Mouse (Mus musculus): ENCODE measurements around the gene Fut7. TPM values are rescaled to one million over a fixed set of nuclear protein-coding genes. Genes with fewer than 3 reads are reported as not detected.

Fut7 gene
- 1.7 TPM for polyA plus RNA-seq (2014; fragmentation: Illumina TruSeq; extraction: RNeasy Lipid Tissue Mini Kit (QIAGEN cat#74804); ENCODE audit: insufficient read depth, low read depth, low replicate concordance)

GRCm38 (mm10) chr2:25422587-25423410 is at the start of gene Fut7:
Gene Fut7, plus strand, starts transcription at chr2:25423267.

GRCm38 (mm10) chr2:25395721-25396596 is 27.1 kb upstream of the Fut7 start, which contains the start of gene Entpd2:
Gene Entpd2, plus strand, starts transcription at chr2:25395874.

GRCm38 (mm10) chr2:25399051-25399450 is 24.0 kb upstream of the Fut7 start, which contains the start of gene Npdc1:
Gene Npdc1, plus strand, starts transcription at chr2:25399351.

GRCm38 (mm10) chr2:25428442-25429236 is 5.6 kb downstream of the Fut7 start, which contains the start of gene Abca2:
Gene Abca2, plus strand, starts transcription at chr2:25428703.

DNA sequence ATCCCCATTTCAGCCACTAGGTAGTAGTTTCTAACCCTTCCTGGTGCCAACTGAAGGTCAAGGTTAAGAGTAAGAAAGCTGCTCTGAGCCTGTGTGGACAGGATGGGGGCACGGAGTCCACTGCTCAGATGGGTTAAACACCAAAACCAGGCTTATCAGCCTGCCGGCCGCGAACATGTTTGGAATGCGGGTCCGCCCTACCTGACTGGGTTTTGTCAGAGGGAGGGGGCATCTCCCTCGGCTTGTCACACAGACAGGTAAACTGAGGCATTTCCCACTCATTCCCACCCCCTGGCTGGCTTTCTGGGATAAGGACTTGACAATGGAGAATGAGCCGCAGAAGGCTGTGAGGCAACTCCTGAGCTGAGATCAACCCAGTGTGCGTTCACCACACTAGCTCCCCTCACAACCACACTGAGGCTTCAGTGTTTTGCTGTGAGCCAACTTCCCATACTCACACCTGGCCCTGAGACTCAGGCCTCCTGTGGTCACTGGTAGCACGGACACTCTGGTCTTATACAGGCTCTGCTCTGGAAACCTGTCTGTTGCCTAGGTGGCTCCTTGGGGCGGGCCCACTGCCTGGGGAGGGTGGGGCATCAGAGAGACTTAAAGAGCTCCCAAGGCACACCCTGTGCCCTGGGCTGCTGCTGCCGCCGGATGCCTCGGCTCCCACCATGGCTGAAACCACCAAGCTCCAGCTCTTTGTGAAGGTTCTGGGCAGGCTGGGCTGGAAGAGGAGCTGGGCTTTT is 33.3 kb downstream of the Fut7 start, which contains the start of gene Clic3:
Gene Clic3, plus strand, starts transcription at position 634 of the 749 bp plus-strand sequence.

GRCm38 (mm10) chr2:25460551-25461309 is 37.7 kb downstream of the Fut7 start, which contains the start of gene Paxx:
Gene Paxx, minus strand, starts transcription at chr2:25461094.

DNA sequence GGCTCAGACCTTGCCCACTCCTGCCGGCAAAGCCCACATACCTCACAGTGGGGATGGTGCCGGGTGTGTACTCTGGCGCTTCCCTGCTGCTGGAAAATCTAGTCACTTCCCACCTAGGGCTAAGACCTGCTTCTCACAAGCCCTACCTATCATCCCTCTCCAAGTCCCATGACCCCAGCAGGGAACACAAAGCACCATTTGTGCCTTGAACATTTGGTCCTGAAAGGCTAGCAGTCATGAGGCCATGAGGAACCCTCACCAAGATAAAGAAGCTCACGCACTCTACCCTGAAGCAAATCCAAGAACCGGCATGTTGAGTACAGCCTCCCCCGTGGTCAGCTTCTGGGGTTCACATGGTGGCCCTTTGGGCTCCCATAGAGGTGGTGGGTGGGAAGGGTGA is 46.9 kb downstream of the Fut7 start, which contains the start of gene Ptgds:
Gene Ptgds, minus strand, starts transcription at position 78 of the 400 bp plus-strand sequence.

Other genes starting within 250 kb of the Fut7 start
- 28.7 TPM for gene Nrarp, start 242.5 kb upstream of the Fut7 start, polyA plus RNA-seq (2014; fragmentation: Illumina TruSeq; extraction: RNeasy Lipid Tissue Mini Kit (QIAGEN cat#74804); ENCODE audit: insufficient read depth, low read depth, low replicate concordance)
- gene Tor4a, start 226.4 kb upstream of the Fut7 start, polyA plus RNA-seq (2014; fragmentation: Illumina TruSeq; extraction: RNeasy Lipid Tissue Mini Kit (QIAGEN cat#74804); ENCODE audit: insufficient read depth, low read depth, low replicate concordance): 18.3 TPM
- gene Nelfb, start 211.8 kb upstream of the Fut7 start, polyA plus RNA-seq (2014; fragmentation: Illumina TruSeq; extraction: RNeasy Lipid Tissue Mini Kit (QIAGEN cat#74804); ENCODE audit: insufficient read depth, low read depth, low replicate concordance): 41.8 TPM
- gene Stpg3, start 208.6 kb upstream of the Fut7 start, polyA plus RNA-seq (2014; fragmentation: Illumina TruSeq; extraction: RNeasy Lipid Tissue Mini Kit (QIAGEN cat#74804); ENCODE audit: insufficient read depth, low read depth, low replicate concordance): not detected
- gene Fam166a, start 204.5 kb upstream of the Fut7 start, polyA plus RNA-seq (2014; fragmentation: Illumina TruSeq; extraction: RNeasy Lipid Tissue Mini Kit (QIAGEN cat#74804); ENCODE audit: insufficient read depth, low read depth, low replicate concordance): not detected
- 379 TPM for gene Tubb4b, start 198.6 kb upstream of the Fut7 start, polyA plus RNA-seq (2014; fragmentation: Illumina TruSeq; extraction: RNeasy Lipid Tissue Mini Kit (QIAGEN cat#74804); ENCODE audit: insufficient read depth, low read depth, low replicate concordance)
- not detected for gene Slc34a3, start 188.9 kb upstream of the Fut7 start, polyA plus RNA-seq (2014; fragmentation: Illumina TruSeq; extraction: RNeasy Lipid Tissue Mini Kit (QIAGEN cat#74804); ENCODE audit: insufficient read depth, low read depth, low replicate concordance)
- not detected for gene Rnf224, start 186.5 kb upstream of the Fut7 start, polyA plus RNA-seq (2014; fragmentation: Illumina TruSeq; extraction: RNeasy Lipid Tissue Mini Kit (QIAGEN cat#74804); ENCODE audit: insufficient read depth, low read depth, low replicate concordance)
- gene Rnf208, start 181.0 kb upstream of the Fut7 start, polyA plus RNA-seq (2014; fragmentation: Illumina TruSeq; extraction: RNeasy Lipid Tissue Mini Kit (QIAGEN cat#74804); ENCODE audit: insufficient read depth, low read depth, low replicate concordance): 2.1 TPM
- gene Cysrt1, start 180.8 kb upstream of the Fut7 start, polyA plus RNA-seq (2014; fragmentation: Illumina TruSeq; extraction: RNeasy Lipid Tissue Mini Kit (QIAGEN cat#74804); ENCODE audit: insufficient read depth, low read depth, low replicate concordance): 0.30 TPM
- 6.2 TPM for gene AL732309.1, start 176.4 kb upstream of the Fut7 start, polyA plus RNA-seq (2014; fragmentation: Illumina TruSeq; extraction: RNeasy Lipid Tissue Mini Kit (QIAGEN cat#74804); ENCODE audit: insufficient read depth, low read depth, low replicate concordance)
- 15.5 TPM for gene Tmem203, start 167.8 kb upstream of the Fut7 start, polyA plus RNA-seq (2014; fragmentation: Illumina TruSeq; extraction: RNeasy Lipid Tissue Mini Kit (QIAGEN cat#74804); ENCODE audit: insufficient read depth, low read depth, low replicate concordance)
- gene Tprn, start 160.6 kb upstream of the Fut7 start, polyA plus RNA-seq (2014; fragmentation: Illumina TruSeq; extraction: RNeasy Lipid Tissue Mini Kit (QIAGEN cat#74804); ENCODE audit: insufficient read depth, low read depth, low replicate concordance): 6.2 TPM
- 68.9 TPM for gene Ssna1, start 150.8 kb upstream of the Fut7 start, polyA plus RNA-seq (2014; fragmentation: Illumina TruSeq; extraction: RNeasy Lipid Tissue Mini Kit (QIAGEN cat#74804); ENCODE audit: insufficient read depth, low read depth, low replicate concordance)
- 38.0 TPM for gene Anapc2, start 150.8 kb upstream of the Fut7 start, polyA plus RNA-seq (2014; fragmentation: Illumina TruSeq; extraction: RNeasy Lipid Tissue Mini Kit (QIAGEN cat#74804); ENCODE audit: insufficient read depth, low read depth, low replicate concordance)
- gene Tmem210, start 135.1 kb upstream of the Fut7 start, polyA plus RNA-seq (2014; fragmentation: Illumina TruSeq; extraction: RNeasy Lipid Tissue Mini Kit (QIAGEN cat#74804); ENCODE audit: insufficient read depth, low read depth, low replicate concordance): not detected
- gene Lrrc26, start 133.4 kb upstream of the Fut7 start, polyA plus RNA-seq (2014; fragmentation: Illumina TruSeq; extraction: RNeasy Lipid Tissue Mini Kit (QIAGEN cat#74804); ENCODE audit: insufficient read depth, low read depth, low replicate concordance): 22.2 TPM
- gene Grin1, start 104.1 kb upstream of the Fut7 start, polyA plus RNA-seq (2014; fragmentation: Illumina TruSeq; extraction: RNeasy Lipid Tissue Mini Kit (QIAGEN cat#74804); ENCODE audit: insufficient read depth, low read depth, low replicate concordance): not detected
- gene Man1b1, start 90.9 kb upstream of the Fut7 start, polyA plus RNA-seq (2014; fragmentation: Illumina TruSeq; extraction: RNeasy Lipid Tissue Mini Kit (QIAGEN cat#74804); ENCODE audit: insufficient read depth, low read depth, low replicate concordance): 31.9 TPM
- gene Dpp7, start 66.9 kb upstream of the Fut7 start, polyA plus RNA-seq (2014; fragmentation: Illumina TruSeq; extraction: RNeasy Lipid Tissue Mini Kit (QIAGEN cat#74804); ENCODE audit: insufficient read depth, low read depth, low replicate concordance): 18.5 TPM
- 51.2 TPM for gene Uap1l1, start 57.6 kb upstream of the Fut7 start, polyA plus RNA-seq (2014; fragmentation: Illumina TruSeq; extraction: RNeasy Lipid Tissue Mini Kit (QIAGEN cat#74804); ENCODE audit: insufficient read depth, low read depth, low replicate concordance)
- 1.0 TPM for gene Sapcd2, start 50.9 kb upstream of the Fut7 start, polyA plus RNA-seq (2014; fragmentation: Illumina TruSeq; extraction: RNeasy Lipid Tissue Mini Kit (QIAGEN cat#74804); ENCODE audit: insufficient read depth, low read depth, low replicate concordance)
- gene Entpd2, start 27.4 kb upstream of the Fut7 start, polyA plus RNA-seq (2014; fragmentation: Illumina TruSeq; extraction: RNeasy Lipid Tissue Mini Kit (QIAGEN cat#74804); ENCODE audit: insufficient read depth, low read depth, low replicate concordance): 7.6 TPM
- gene Npdc1, start 23.9 kb upstream of the Fut7 start, polyA plus RNA-seq (2014; fragmentation: Illumina TruSeq; extraction: RNeasy Lipid Tissue Mini Kit (QIAGEN cat#74804); ENCODE audit: insufficient read depth, low read depth, low replicate concordance): 69.7 TPM
- gene Abca2, start 5.4 kb downstream of the Fut7 start, polyA plus RNA-seq (2014; fragmentation: Illumina TruSeq; extraction: RNeasy Lipid Tissue Mini Kit (QIAGEN cat#74804); ENCODE audit: insufficient read depth, low read depth, low replicate concordance): 9.0 TPM
- gene Clic3, start 33.6 kb downstream of the Fut7 start, polyA plus RNA-seq (2014; fragmentation: Illumina TruSeq; extraction: RNeasy Lipid Tissue Mini Kit (QIAGEN cat#74804); ENCODE audit: insufficient read depth, low read depth, low replicate concordance): 364 TPM
- 44.5 TPM for gene Paxx, start 37.8 kb downstream of the Fut7 start, polyA plus RNA-seq (2014; fragmentation: Illumina TruSeq; extraction: RNeasy Lipid Tissue Mini Kit (QIAGEN cat#74804); ENCODE audit: insufficient read depth, low read depth, low replicate concordance)
- gene Ptgds, start 46.8 kb downstream of the Fut7 start, polyA plus RNA-seq (2014; fragmentation: Illumina TruSeq; extraction: RNeasy Lipid Tissue Mini Kit (QIAGEN cat#74804); ENCODE audit: insufficient read depth, low read depth, low replicate concordance): 1.6 TPM
- gene Lcn12, start 70.6 kb downstream of the Fut7 start, polyA plus RNA-seq (2014; fragmentation: Illumina TruSeq; extraction: RNeasy Lipid Tissue Mini Kit (QIAGEN cat#74804); ENCODE audit: insufficient read depth, low read depth, low replicate concordance): not detected
- 27.0 TPM for gene Fbxw5, start 77.5 kb downstream of the Fut7 start, polyA plus RNA-seq (2014; fragmentation: Illumina TruSeq; extraction: RNeasy Lipid Tissue Mini Kit (QIAGEN cat#74804); ENCODE audit: insufficient read depth, low read depth, low replicate concordance)
- 0.92 TPM for gene C8g, start 78.5 kb downstream of the Fut7 start, polyA plus RNA-seq (2014; fragmentation: Illumina TruSeq; extraction: RNeasy Lipid Tissue Mini Kit (QIAGEN cat#74804); ENCODE audit: insufficient read depth, low read depth, low replicate concordance)
- 19.5 TPM for gene Traf2, start 123.7 kb downstream of the Fut7 start, polyA plus RNA-seq (2014; fragmentation: Illumina TruSeq; extraction: RNeasy Lipid Tissue Mini Kit (QIAGEN cat#74804); ENCODE audit: insufficient read depth, low read depth, low replicate concordance)
- 272 TPM for gene Edf1, start 134.6 kb downstream of the Fut7 start, polyA plus RNA-seq (2014; fragmentation: Illumina TruSeq; extraction: RNeasy Lipid Tissue Mini Kit (QIAGEN cat#74804); ENCODE audit: insufficient read depth, low read depth, low replicate concordance)
- gene Mamdc4, start 151.6 kb downstream of the Fut7 start, polyA plus RNA-seq (2014; fragmentation: Illumina TruSeq; extraction: RNeasy Lipid Tissue Mini Kit (QIAGEN cat#74804); ENCODE audit: insufficient read depth, low read depth, low replicate concordance): 0.44 TPM
- 64.0 TPM for gene Phpt1, start 152.0 kb downstream of the Fut7 start, polyA plus RNA-seq (2014; fragmentation: Illumina TruSeq; extraction: RNeasy Lipid Tissue Mini Kit (QIAGEN cat#74804); ENCODE audit: insufficient read depth, low read depth, low replicate concordance)
- gene Ajm1, start 158.5 kb downstream of the Fut7 start, polyA plus RNA-seq (2014; fragmentation: Illumina TruSeq; extraction: RNeasy Lipid Tissue Mini Kit (QIAGEN cat#74804); ENCODE audit: insufficient read depth, low read depth, low replicate concordance): not detected
- 25.9 TPM for gene Rabl6, start 185.3 kb downstream of the Fut7 start, polyA plus RNA-seq (2014; fragmentation: Illumina TruSeq; extraction: RNeasy Lipid Tissue Mini Kit (QIAGEN cat#74804); ENCODE audit: insufficient read depth, low read depth, low replicate concordance)
- not detected for gene Ccdc183, start 194.4 kb downstream of the Fut7 start, polyA plus RNA-seq (2014; fragmentation: Illumina TruSeq; extraction: RNeasy Lipid Tissue Mini Kit (QIAGEN cat#74804); ENCODE audit: insufficient read depth, low read depth, low replicate concordance)
- gene Tmem141, start 198.7 kb downstream of the Fut7 start, polyA plus RNA-seq (2014; fragmentation: Illumina TruSeq; extraction: RNeasy Lipid Tissue Mini Kit (QIAGEN cat#74804); ENCODE audit: insufficient read depth, low read depth, low replicate concordance): 21.1 TPM
- 23.9 TPM for gene Fcna, start 204.8 kb downstream of the Fut7 start, polyA plus RNA-seq (2014; fragmentation: Illumina TruSeq; extraction: RNeasy Lipid Tissue Mini Kit (QIAGEN cat#74804); ENCODE audit: insufficient read depth, low read depth, low replicate concordance)
- gene Lcn8, start 229.9 kb downstream of the Fut7 start, polyA plus RNA-seq (2014; fragmentation: Illumina TruSeq; extraction: RNeasy Lipid Tissue Mini Kit (QIAGEN cat#74804); ENCODE audit: insufficient read depth, low read depth, low replicate concordance): not detected
- not detected for gene Lcn5, start 234.7 kb downstream of the Fut7 start, polyA plus RNA-seq (2014; fragmentation: Illumina TruSeq; extraction: RNeasy Lipid Tissue Mini Kit (QIAGEN cat#74804); ENCODE audit: insufficient read depth, low read depth, low replicate concordance)

All from lung, adult 10 weeks (tissue).